Mouse (Mus musculus) right cerebral cortex, postnatal 25 days (tissue): ENCODE measurements at regions not wholly inside any gene's neighbourhood (a gene's known extent, or its start where the extent isn't known, plus 50 kb on each side); places are given as distances from the start of the nearest gene placed in this dataset.

Source experiments
- DNase-seq: peaks from one replicate; pipeline ENCODE4 v3.0.0; 2022

DNA sequence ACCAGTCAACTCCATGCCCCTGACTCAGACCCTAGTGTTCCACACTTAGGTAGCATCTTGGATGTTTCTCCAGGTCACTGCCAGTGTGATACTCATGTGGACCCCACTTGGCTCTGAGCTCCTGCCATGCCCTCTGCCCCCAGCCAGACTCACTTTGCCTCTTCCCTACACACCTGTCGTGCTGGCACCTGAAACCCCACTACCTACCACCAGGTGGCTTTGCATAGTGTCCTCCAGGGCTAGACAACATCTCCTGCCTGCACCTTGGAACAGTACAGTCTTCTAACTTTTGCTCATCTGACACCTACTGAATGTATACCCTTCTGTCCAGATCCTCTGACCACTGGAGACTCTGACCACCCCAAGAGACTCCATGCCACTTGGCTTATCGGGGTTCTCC, 80.6 kb downstream of the Fam53a start:
- no peak for DNase-seq

DNA sequence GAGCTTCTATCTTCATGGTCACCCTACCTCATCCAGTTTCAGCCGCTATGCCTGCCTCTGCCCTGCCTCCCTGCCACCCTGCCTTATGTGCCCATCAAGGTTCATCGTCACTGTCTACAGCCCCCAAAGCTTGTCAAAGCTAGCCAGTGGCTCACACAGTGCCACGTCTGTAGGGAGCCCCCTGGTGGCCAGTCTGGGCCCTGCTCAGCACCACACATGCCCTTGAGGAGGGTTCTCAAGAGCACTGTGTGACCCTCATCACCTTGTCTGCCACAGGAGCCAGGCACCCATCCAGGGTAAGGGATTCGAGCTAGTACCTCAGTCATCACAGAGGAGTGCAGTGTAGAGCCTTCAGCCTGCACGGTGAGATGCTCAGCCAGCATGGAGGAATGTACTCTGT, 86.1 kb downstream of the Fam53a start:
- DNase-seq = peak; percentile 35

DNA sequence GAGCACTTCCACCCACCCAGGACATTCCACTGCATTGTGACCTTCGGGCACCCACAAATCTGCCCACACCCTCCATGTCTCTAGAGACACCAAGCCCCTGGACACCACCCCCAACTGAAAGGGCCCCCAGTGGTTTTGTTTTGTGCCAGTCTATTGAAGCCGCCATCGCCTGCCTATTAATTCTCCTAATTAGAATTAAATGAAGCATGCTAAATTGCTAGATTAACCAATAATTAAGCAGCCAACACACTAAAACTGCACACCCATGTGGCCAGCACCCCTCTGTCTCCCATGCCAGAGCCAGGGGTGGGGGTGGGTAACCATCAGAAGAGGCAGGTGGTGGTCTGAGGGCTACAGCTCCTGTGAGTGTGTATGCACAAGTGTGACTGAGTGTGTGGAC, 86.8 kb downstream of the Fam53a start:
- DNase-seq = no peak

DNA sequence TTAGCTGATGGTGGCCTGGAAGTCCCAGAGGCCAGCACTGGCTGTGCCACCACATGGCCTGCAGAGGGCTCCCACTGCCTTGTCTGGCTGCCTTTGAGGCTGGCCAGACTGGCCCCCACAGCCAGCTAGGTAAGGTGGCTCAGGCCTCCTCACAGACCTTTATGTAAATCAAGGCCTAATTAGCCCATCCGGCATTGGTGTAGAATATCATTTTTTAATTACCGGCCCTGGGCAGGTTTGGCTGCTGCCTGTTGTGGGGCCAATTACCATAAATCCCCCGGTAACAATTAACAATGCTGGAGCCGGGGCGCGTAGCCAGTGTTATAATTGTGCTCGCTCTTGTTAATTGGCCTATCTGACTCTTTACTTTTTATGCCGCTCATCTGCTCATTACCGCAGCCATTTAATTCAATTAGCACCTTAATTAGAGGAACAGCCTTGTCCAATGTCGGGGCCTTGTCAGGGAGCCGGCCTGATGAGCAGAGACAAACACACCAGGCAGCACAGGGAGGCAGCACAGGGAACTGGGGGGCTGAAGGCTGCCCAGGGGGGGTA, 87.4 kb downstream of the Fam53a start:
- no peak for DNase-seq

DNA sequence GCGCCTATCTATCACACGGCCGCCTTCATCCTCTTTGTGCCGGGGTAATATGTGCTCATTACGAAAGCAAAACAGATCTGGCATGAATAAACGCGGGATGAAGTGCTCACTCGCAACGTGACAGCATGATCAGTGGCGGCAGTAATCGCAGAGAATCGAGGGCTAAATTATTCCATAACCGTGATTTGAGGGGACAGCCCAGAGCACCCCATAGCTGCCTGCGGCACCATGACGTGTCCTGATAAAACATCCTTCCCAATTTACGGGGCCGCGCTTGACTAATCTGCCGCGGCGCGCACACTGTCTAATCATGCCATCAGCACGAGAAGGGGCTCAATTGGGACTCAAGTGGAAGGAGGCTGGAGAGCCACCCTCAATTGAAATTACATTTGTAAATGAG, 89.2 kb downstream of the Fam53a start:
- DNase-seq = no peak

DNA sequence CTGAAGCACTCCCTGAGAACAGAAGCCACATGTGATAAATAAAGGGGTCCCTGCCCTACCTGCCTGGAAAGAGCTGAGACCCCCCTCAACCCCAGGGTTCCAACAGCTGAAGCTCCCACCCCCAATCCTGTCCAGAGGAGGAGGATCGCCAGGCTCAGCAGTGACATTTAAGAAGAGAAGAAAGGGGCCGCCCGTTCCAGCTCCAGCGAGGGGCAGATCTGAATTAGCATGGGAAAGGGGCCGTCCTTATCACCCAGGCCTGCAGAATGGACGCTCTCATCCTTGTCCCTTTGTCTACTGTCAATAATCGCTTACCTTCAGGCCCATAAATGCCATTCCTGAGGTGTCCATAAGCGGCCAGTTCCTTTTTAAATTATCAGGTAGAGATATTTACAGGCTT, 92.0 kb downstream of the Fam53a start:
- DNase-seq = no peak

DNA sequence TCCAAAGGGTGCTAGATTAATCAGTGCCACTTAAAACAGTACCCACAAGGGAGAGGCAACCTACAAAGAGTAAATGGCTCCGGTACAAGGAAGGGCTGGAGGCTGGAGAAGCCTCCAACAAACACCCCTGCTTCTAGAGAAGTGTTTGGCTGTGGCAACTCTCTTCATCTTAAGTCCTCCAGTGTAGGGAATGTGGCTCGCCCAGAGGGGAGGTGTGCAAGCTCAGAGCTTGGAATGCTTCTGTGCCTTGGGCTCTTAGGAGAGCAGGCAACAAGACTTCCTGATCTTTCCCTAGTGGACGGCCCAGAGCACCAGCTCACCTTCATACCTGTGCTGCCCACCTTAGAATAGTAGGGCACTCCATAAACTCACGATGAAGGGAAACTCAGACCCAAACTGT, 92.4 kb downstream of the Fam53a start:
- DNase-seq = no peak

DNA sequence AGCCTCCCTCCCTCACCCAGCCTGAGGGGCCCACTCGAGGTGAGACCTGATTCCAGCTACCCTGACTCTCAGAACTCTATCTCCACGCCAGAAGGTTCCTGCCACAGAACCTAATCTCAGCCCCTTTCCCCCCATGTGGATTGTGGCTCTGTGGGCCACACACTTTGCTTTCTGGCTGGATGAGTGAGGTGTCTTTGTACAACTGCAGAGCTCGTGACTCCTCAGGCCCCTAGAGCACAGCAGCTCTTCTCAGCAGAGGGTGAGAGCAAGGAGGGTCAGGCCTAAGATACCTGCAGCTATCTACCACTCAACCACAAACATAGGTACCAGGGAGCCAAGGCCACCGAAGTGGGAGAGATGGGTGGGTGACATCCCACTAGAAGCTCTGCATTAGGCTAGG, 93.2 kb downstream of the Fam53a start:
- DNase-seq = no peak

DNA sequence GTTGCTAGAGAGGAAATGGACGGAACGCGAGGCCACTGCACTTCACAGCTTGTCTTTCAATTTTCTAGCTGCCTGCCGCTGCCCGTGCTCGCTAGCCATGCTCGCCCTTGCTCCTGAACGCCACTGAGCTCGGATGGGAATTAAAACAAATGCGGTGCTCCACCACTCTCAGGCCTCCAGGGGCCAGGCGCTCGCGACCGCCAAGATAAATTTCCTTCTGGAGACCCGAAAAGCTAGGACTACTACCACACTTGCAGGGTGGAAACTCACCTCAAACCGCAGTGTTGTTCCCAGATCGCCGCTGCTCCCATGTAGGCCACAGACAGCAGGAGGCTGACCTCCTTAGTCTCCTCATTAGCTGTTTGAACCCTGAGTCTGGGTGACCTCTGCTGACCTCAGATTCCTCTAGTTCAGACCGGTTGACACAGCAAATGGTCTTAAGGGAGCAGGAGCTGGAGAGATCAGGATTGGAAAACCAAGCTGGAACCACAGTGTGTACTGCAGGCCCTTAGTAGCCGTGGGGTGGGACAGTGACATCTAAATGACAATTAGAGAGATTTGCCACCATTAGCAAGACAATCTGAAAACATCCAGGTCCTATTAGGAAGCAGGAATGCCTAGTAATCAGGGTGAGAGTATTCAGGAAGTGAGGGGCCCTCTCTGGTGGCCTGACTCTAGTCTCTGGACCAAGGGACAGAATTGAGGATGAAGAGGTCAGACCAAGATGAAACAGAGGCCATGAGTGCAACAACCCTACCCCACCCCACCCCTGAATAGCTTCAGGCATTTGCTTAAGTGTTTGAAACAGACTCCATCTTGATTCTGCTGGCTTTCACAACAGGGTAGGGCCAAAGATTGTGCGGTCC, 94.1 kb downstream of the Fam53a start:
- DNase-seq = no peak

DNA sequence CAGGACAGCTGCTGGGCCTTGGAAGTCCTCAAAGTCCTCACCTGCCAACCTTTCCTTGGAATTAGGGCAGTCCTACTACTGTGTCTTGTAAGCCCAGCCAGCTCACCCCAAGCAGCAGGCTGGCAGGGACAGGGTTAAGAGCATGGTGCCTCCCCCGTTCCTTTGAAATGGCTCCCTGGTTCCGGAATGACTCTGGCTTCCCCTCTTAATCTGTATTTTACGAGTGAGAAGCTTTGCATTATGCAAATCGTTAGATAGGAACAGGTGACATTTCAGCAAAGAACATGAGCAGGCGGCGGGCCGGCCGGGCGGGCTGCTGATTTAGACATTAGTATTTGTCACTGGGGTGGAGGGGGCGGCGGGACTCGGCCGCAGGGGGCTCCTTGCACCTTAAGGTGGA, 95.1 kb downstream of the Fam53a start:
- DNase-seq = peak; percentile 23

DNA sequence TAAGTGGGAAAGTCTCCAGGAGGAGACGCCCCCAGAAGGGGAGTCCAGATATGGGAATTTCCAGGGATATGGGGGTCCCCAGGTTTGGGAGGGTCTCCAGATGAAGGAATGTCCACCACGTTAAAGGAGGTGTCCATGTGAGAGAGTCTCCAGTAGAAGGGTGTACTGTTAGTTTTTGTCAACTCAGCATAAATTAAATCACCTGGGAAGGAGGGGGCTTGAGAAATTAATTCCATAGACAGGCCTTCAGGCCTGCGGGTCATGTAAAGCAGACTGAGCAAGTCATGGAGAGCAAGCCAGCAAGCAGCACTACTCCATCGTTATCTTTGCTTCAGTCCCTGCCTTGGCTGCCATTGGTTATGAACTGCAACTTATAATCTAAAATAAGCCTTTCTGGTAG, 96.2 kb downstream of the Fam53a start:
- DNase-seq = no peak

DNA sequence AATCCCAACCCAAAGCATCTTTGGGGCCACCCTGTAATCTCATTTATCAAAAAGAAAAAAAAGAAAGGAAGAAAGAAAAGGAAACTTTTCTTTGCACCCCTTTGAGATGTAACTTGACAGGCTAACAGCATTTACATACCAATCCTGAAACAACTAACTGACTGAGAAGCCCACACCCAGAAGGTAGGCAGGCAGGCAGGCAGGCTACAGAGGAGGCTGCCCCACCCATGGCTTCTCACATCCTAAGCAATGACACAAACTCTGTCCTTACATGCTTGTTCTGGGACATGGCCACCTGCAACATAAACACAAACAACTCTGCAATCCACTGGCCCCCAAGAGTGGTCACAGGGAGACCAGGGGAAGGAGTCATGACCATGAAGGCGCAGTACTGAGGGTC, 97.5 kb upstream of the Nkx1-1 start:
- no peak for DNase-seq

DNA sequence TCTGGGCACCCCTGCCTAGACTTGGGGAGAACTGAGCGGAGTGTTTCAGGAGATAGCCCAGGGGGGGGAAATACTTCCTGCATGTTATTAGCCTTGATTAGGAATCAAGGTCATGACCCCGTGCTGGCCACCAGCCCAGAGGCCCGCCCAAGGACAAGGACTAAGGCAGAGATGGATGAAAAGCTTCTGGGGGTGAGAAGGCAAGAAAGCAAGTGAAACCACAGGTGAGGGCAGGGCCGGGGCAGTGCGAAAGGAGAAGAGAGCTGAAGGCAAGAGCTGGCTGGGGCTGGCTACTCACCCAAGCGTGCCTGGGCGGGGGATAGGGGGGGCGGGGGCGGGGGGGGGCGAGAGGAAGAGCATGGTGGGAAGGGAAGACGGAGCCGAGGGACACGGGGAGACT, 96.0 kb upstream of the Nkx1-1 start:
- DNase-seq = no peak

DNA sequence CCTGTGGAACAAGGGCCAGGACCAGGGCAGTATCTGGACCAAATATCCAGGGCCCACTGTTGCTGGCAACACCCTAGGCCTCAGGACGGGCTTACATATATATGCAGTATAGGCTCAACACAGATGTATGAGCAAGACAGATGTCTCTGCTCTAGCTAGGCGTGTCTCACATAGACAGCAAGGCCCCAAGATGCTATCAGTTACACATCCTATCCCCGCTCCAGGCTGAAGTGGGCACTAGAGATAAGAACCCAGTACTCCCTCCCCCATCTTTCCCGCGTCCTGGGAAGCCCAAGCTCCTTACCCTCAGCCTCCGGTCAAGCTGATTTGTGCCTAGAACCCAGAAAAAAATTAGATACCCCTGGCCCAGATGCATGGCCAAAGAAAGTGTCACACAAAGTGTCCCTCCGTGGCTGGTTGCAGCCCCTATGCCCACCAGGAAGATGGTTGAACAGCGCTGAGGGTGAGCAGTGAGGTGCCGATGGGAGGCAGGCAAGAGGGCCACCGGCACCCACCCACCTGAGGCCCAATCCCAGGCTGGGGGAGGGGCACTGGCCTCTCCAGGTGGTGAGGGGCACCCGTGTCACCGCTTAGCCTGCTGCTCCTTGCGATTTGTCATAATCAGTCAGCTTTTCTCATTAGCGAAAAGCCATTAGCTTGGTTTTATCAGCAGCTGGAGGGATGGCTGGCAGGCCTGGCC, 95.3 kb upstream of the Nkx1-1 start:
- DNase-seq = no peak

DNA sequence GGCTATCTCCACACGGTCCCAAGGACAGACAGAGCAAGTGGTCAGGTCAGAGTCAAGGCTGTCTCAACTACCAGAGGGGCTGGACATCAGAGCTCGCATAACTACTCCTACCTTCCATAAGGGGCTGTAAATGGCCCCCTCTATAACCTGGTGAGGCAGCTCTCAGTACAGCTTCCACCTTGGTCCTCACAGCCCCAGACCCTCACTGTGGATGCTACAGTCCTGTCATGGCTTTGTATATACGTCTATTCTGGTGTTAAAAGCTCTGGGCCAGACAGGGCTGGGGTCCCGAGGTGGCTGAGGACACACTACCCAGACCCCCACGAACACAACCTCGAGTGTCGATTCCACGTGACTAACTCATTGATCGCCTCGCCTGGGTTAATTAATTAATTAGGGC, 94.0 kb upstream of the Nkx1-1 start:
- DNase-seq = no peak

DNA sequence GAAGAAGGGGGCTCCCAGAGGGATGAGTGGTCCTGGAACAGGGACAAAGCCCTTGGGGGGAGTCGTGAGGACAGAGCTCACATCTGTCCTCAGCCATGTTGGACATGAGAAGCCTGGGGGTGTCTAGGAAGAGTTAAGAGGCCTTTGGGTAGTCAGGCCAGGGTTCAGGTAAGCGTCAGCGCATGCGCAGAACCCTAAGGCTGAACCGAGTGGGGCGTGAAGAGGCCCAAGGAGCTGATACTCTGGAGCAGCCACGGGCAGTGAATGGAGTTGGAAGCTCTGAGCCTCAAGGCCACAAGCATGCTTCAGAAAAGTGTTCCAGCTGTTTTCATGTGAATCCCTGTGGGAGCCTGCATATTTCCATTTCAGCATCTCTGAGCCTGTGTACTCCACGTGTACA, 93.5 kb upstream of the Nkx1-1 start:
- no peak for DNase-seq

DNA sequence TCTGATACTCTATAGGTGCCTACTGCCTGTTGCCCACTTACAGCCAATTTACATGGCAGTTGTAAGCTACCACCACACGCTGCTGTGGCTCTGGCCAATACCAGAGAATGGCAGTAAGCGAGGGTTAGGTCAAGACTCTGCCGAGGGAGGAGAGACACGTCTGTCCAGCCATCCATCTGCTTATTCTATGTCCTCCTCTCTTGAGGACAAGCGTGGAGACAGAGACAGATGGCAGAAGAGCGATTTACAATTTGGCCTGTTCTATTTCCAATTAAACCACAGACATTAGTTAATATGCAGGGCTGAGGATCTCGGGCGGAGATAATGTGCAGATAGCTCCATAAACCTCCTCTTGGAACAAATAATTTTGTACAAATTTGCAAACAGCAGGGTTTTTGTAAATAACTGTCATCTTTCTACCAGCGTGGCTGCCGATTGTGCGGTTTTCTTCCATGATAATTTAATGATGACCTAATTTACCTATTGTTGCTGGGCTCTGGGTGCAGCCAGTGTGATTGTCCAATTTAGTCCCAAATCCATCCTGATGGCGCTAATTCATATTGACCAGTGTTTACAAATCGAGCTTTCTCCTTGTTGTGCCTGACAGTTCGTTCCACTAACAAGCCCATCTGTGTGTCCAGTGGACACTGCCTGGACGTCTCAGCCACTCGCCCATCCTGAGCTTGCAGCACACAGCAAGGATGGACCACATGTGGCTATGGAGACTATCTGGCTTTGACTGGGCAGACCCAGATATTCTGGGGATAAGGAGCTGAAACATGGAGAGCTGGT, 88.4 kb upstream of the Nkx1-1 start:
- DNase-seq = no peak

DNA sequence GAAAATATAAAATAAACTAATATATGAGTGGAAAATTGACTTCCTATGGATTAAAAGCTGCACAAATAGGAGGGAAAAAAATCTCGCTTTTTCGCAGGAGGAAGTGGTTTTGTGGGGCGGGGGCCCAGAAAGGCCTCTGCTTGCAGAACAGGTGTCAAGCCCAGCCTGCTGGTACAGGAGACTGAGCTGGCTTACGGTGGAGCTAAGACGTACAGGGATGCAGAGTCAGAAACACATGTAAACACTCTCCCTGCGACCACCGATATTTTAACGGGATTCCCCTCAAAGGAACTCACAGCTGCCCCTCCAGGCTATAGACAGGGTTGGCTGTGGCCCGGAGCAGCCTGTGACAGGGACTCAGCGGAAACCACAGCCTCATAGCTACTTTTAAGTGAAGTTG, 87.1 kb upstream of the Nkx1-1 start:
- no peak for DNase-seq

DNA sequence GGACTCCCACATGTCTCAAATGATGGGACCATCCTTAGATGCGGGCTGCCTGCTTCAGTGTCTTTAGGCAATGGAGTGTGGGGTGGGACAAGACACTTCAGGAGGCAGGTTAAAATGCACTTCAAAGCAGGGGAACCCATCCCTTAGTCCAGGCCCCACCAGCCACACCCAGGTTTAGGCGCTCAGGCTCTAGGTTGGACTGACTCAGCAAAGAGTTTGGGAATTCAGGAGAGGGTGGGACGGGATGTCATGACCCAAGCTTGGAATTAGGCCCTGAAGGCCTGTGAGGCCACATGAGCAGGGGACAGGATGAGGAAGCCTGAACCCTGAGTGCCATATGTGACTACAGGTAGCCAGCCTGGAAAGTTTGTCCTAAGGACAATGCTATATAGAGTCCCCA, 85.6 kb upstream of the Nkx1-1 start:
- no peak for DNase-seq

DNA sequence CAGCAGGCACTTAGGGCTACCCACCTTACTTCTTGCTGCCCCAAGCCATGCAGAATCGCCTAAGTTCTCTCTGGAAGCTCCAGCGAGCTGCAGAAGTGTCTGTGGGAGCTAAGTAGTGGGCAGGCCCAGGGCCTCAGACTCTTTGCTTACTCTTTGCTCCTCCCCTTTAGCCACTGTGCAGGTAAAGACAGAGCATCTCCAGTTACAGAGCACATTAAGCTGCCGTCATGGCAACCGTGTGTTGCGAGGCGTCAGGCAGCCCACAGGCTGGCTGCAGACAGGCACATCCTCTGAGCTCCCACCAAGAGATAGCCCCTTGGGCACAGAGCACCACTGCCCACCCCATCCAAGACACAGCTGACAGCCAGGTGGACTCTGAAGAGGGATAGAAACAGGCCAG, 85.1 kb upstream of the Nkx1-1 start:
- no peak for DNase-seq

DNA sequence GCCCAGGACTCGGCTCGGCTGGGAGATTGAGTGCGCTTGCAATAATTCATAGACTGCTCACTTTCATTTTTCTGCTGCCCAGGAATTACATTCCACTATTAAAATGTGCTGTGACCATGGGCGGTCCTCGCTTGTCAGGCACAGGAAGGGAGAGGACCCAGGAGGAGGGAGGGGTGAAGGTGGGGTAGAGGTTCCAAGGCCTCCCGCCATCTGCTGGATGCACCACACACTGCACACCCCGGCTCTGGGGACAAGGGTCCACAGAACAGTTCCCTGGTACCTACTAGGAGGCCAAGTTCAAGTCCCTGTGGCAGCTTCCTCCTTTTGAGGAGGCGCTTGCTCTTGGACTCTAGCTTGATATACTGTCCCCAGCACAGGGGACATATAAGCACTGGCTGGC, 83.8 kb upstream of the Nkx1-1 start:
- no peak for DNase-seq

DNA sequence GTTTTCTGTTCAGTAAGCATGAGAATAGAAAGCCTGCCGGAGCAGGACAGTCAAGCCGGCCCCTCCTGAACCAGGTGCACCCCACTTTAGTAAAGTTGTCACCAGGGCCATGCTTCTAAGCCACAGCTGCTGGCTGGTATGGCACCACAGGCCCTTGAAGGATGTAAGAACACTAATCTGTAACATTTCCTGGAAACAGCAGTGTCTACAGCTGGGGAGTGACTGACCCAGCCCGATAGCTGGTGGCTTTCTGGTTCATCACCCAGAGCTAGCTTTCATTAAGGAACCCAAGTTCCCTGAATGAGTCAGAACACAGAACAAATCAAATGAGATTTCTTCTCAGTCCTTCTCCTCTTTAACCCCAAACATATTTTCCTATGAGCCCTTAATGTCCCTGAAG, 82.4 kb upstream of the Nkx1-1 start:
- DNase-seq = no peak

DNA sequence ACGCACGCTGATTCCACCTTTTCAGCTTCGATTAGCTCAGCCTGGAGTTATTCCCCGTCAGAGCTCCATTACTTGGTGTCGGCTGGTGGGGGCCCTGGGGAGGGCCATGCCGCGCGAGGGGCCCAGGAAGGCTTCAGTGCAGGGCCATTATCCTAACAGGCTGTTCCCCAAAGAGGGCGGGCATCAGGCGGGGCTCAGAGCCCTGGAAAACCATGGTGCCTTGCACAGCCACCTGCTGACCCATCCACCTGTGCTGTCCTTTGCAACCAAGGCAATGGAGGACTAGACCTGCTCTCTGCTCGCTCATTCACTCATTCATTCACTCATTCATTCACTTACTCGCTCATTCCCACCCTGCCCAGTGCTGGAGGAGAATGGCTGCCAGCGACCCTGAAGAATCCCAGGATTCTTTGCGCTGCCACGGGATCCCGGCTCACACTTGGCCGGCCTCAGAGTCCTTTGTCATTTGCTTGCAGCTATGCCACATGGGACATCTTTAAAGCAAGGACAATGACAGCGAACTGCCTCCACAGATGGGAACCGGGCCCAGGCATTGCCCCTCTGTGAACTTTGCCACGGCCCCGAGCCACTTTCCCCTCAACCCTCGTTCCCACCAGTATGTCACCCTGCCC, 78.6 kb upstream of the Nkx1-1 start:
- DNase-seq = no peak
